Mouse (Mus musculus): ENCODE measurements at regions not wholly inside any gene's neighbourhood (a gene's known extent, or its start where the extent isn't known, plus 50 kb on each side); places are given as distances from the start of the nearest gene placed in this dataset.

GRCm38 (mm10) chr6:71074789-71075191 lies 69.4 kb downstream of the Thnsl2 start:
- peak; percentile 68; the same call in 1 of the 2 replicates for ATAC-seq (ENCODE audit: low read depth)
- H3K27me3 ChIP-seq (replicated peaks; ENCODE audit: control insufficient read depth, insufficient read depth, low read length) = no peaks in the 10 kb centered on the region

More at GRCm38 (mm10) chr6:71074789-71075191, 69.4 kb downstream of the Thnsl2 start:
- Histone ChIP-seq H3K9ac (ENCODE audit: low read depth, low read length) (no peak overlapping the region), H3K36me3 (ENCODE audit: control insufficient read depth, insufficient read depth, low read length) (no peaks in the 10 kb centered on the region), H3K9me3 (ENCODE audit: control insufficient read depth, low read length) (no peaks in the 10 kb centered on the region), H3K4me3 (ENCODE audit: low read depth, low read length) (no peak overlapping the region), H3K4me2 (ENCODE audit: low read depth, low read length) (no peak overlapping the region), H3K4me1 (ENCODE audit: control insufficient read depth, insufficient read depth, low read length) (no peaks in the 10 kb centered on the region), H3K27ac (replicated peaks; ENCODE audit: low read depth, low read length) (no peak overlapping the region)
- peak; percentile 73 for DNase-seq (ENCODE audit: low spot score)
- WGBS = 14% methylated on average over 5 of the region's 5 CpGs

Measured in embryonic facial prominence, embryonic 14.5 days (tissue).